Mouse (Mus musculus) cortical plate, adult 2 months (tissue): ENCODE measurements at regions not wholly inside any gene's neighbourhood (a gene's known extent, or its start where the extent isn't known, plus 50 kb on each side); places are given as distances from the start of the nearest gene placed in this dataset.

ENCODE experiments used
- H3K27ac ChIP-seq: fragments of 200-500 bp; 2 replicates; pipeline ENCODE4 v1.5.1; 2012; ENCODE audit warnings: low read length, control low read depth, inconsistent platforms; ENCODE audit not compliant: insufficient read depth
- H3K4me1 ChIP-seq: fragments of 200-500 bp; 2 replicates; pipeline ENCODE4 v1.6.1; 2011; ENCODE audit warnings: low read length; ENCODE audit not compliant: control insufficient read depth, insufficient read depth
- H3K4me3 ChIP-seq: fragments of 200-500 bp; 2 replicates; pipeline ENCODE4 v1.5.1; 2011; ENCODE audit warnings: mild to moderate bottlenecking, low read length, control low read depth; ENCODE audit not compliant: insufficient read depth
- CTCF ChIP-seq: fragments of 200-500 bp; IDR thresholded peaks from 2 replicates; pipeline ENCODE4 v1.5.1; 2011; ENCODE audit warnings: mild to moderate bottlenecking, control low read depth, low read length; ENCODE audit not compliant: insufficient read depth; ENCODE audit errors: extremely low read depth
- POLR2A ChIP-seq: fragments of 200-500 bp; IDR thresholded peaks from 2 replicates; pipeline ENCODE4 v1.6.1; 2011; ENCODE audit warnings: mild to moderate bottlenecking, low read length, control low read depth; ENCODE audit not compliant: insufficient read depth; ENCODE audit errors: extremely low read depth

GRCm38 (mm10) chr5:50626648-50627047 lies 567.8 kb upstream of the Adgra3 start:
- H3K27ac ChIP-seq: no peak overlapping the region
- H3K4me3 ChIP-seq: no peak overlapping the region
- TF ChIP-seq POLR2A: no peak
- no peak for TF ChIP-seq CTCF
- H3K4me1 ChIP-seq: no peaks in the 10 kb centered on the region

GRCm38 (mm10) chr5:50624206-50624605 lies 565.4 kb upstream of the Adgra3 start:
- Histone ChIP-seq H3K27ac (no peak overlapping the region), H3K4me1 (no peaks in the 10 kb centered on the region), H3K4me3 (no peak overlapping the region)
- TF ChIP-seq CTCF (no peak), POLR2A (no peak)
